Mouse (Mus musculus): ENCODE measurements around the gene Galnt10.

- TF ChIP-seq CTCF (IDR thresholded peaks at IDR 0.05; ENCODE audit: extremely low read depth, insufficient read length, insufficient replicate concordance, low read depth, low read length) (no peak), POLR2A (IDR thresholded peaks at IDR 0.05; ENCODE audit: low read depth, low read length) (no peak)
These were observed 80.7 kb downstream of the Galnt10 start for GRCm38 (mm10) chr11:57725926-57726325.
